Mouse (Mus musculus) forebrain, postnatal 0 days (tissue): ENCODE data around the gene Cdiptos. TPM values are rescaled to one million over a fixed set of nuclear protein-coding genes. Genes with fewer than 3 reads are reported as not detected.

Source experiments
- ATAC-seq: fragments of 200-750 bp; cut with Nextera tagmentation; 2 replicates; pipeline ENCODE4 v1.8.0; 2017; ENCODE audit warnings: mild to moderate bottlenecking, moderate library complexity
- DNase-seq: peaks from one replicate; pipeline ENCODE4 v3.0.0-alpha.2; 2015
- H3K27ac ChIP-seq: fragments of 300-500 bp; sonication (generic); 2 replicates; pipeline ENCODE4 v1.5.1; 2014; ENCODE audit warnings: low read depth, mild to moderate bottlenecking, antibody characterized with exemption, low read length, moderate library complexity, mixed read lengths
- H3K27me3 ChIP-seq: fragments of 300-500 bp; sonication (generic); 2 replicates; pipeline ENCODE4 v1.6.1; 2014; ENCODE audit warnings: mild to moderate bottlenecking, low read length, mixed read lengths; ENCODE audit not compliant: insufficient read depth
- H3K36me3 ChIP-seq: fragments of 300-500 bp; sonication (generic); 2 replicates; pipeline ENCODE4 v1.6.1; 2014; ENCODE audit warnings: mild to moderate bottlenecking, moderate library complexity; ENCODE audit not compliant: insufficient read depth
- H3K4me1 ChIP-seq: fragments of 300-500 bp; sonication (generic); 2 replicates; pipeline ENCODE4 v1.6.1; 2014; ENCODE audit warnings: antibody characterized with exemption; ENCODE audit not compliant: insufficient read depth
- H3K4me2 ChIP-seq: fragments of 300-500 bp; sonication (generic); 2 replicates; pipeline ENCODE4 v1.6.1; 2014; ENCODE audit warnings: low read depth, mild to moderate bottlenecking, moderate library complexity
- H3K4me3 ChIP-seq: fragments of 300-500 bp; sonication (generic); 2 replicates; pipeline ENCODE4 v1.5.1; 2014; ENCODE audit warnings: low read depth, low read length, mixed read lengths
- H3K9ac ChIP-seq: fragments of 300-500 bp; sonication (generic); 2 replicates; pipeline ENCODE4 v1.6.1; 2014; ENCODE audit warnings: mild to moderate bottlenecking
- H3K9me3 ChIP-seq: fragments of 300-500 bp; sonication (generic); 2 replicates; pipeline ENCODE4 v1.6.1; 2016; ENCODE audit warnings: low read length
- CTCF ChIP-seq: sonication (generic); IDR thresholded peaks from 2 replicates; pipeline ENCODE4 v1.5.1; 2016; ENCODE audit warnings: antibody characterized with exemption, control low read depth, low read depth
- WGBS: fragments of 180-500 bp; shearing (Covaris S2); extraction: QIAGEN DNeasy Blood & Tissue Kit; methylation state at CpG from one replicate; pipeline ENCODE4 v1.1.7; 2014; 5-methylcytosine and 5-hydroxymethylcytosine counted together
- polyA plus RNA-seq: library from polyadenylated mRNA; unstranded; fragments of >200 nt; fragmentation: Nextera tagmentation; extraction: Ambion mirVana; gene quantifications from 2 replicates; pipeline ENCODE4 v1.2.1, GENCODE M21; 2015
- total RNA-seq: library from RNA; depleted of rRNA; stranded (reverse); fragments of >200 nt; gene quantifications from 2 replicates; pipeline ENCODE4 v1.2.3, GENCODE M21; 2014

Cdiptos gene
- total and polyA plus RNA-seq, 2 experiments from 2014 or later = 0.53 TPM; not detected in 1

- H3K4me3 ChIP-seq = no peak overlapping the region
- no peak overlapping the region for H3K4me2 ChIP-seq
- H3K9me3 ChIP-seq = no peaks in the 10 kb centered on the region
- WGBS = 98% methylated on average over 6 of the region's 6 CpGs
- DNase-seq = no peak
- H3K27ac ChIP-seq = no peak overlapping the region
- H3K4me1 ChIP-seq = 0 out of 2 replicates have a peak, but pooled peaks cover 4% of the 10 kb centered on the region
- no peak for ATAC-seq
- no peaks in the 10 kb centered on the region for H3K27me3 ChIP-seq
- peaks cover 36% of the 10 kb centered on the region for H3K36me3 ChIP-seq
- TF ChIP-seq CTCF = no peak
- no peak overlapping the region for H3K9ac ChIP-seq
These were observed 2.9 kb upstream of the Cdiptos start for GRCm38 (mm10) chr7:126978841-126979240.

- H3K9ac ChIP-seq = peak overlapping the region; percentile 99
- no peaks in the 10 kb centered on the region for H3K27me3 ChIP-seq
- DNase-seq = peak; percentile 12
- H3K9me3 ChIP-seq = no peaks in the 10 kb centered on the region
- H3K27ac ChIP-seq = peak overlapping the region; percentile 99
- peak overlapping the region; percentile 95 for H3K4me3 ChIP-seq
- 28% methylated on average over 14 of the region's 14 CpGs for WGBS
- ATAC-seq = no peak
- peaks cover 39% of the 10 kb centered on the region for H3K36me3 ChIP-seq
- no peak for TF ChIP-seq CTCF
- H3K4me2 ChIP-seq = peak overlapping the region; percentile 90
- H3K4me1 ChIP-seq = 0 out of 2 replicates have a peak, but pooled peaks cover 4% of the 10 kb centered on the region
These were observed 1.1 kb upstream of the Cdiptos start for GRCm38 (mm10) chr7:126976878-126977459.

DNA sequence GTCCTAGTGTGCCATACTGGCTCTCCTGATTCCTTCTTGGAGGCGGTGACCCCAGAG is 177 bp downstream of the Cdiptos start, which contains the start of gene Cdipt:
Cdipt (plus strand) TSS at position 22 of the 57 bp plus-strand sequence.
- no peak for TF ChIP-seq CTCF
- Histone ChIP-seq H3K27me3 (no peaks in the 10 kb centered on the region), H3K27ac (peak within 1 kb of the TSS; percentile 99), H3K36me3 (peaks cover 39% of the 10 kb centered on the region), H3K4me2 (peak within 1 kb of the TSS; percentile 90), H3K4me1 (0 out of 2 replicates have a peak, but pooled peaks cover 4% of the 10 kb centered on the region), H3K9me3 (no peaks in the 10 kb centered on the region), H3K4me3 (peak within 1 kb of the TSS; percentile 95), H3K9ac (peak within 1 kb of the TSS; percentile 99)
- DNase-seq = no peak
- no peak for ATAC-seq
- 6% methylated on average over 1 of the region's 1 CpGs for WGBS

- Histone ChIP-seq H3K4me1 (0 out of 2 replicates have a peak, but pooled peaks cover 4% of the 10 kb centered on the region), H3K9ac (peak overlapping the region; percentile 99; the same call in 1 of the 2 replicates), H3K36me3 (peaks cover 40% of the 10 kb centered on the region), H3K27me3 (no peaks in the 10 kb centered on the region), H3K4me2 (peak overlapping the region; percentile 90), H3K9me3 (no peaks in the 10 kb centered on the region), H3K4me3 (no peak overlapping the region; the same call in 1 of the 2 replicates), H3K27ac (no peak overlapping the region)
- ATAC-seq (no peak), DNase-seq (no peak)
- no peak for TF ChIP-seq CTCF
- 11% methylated on average over 8 of the region's 8 CpGs for WGBS
These were observed 405 bp downstream of the Cdiptos start for GRCm38 (mm10) chr7:126975493-126975892.

DNA sequence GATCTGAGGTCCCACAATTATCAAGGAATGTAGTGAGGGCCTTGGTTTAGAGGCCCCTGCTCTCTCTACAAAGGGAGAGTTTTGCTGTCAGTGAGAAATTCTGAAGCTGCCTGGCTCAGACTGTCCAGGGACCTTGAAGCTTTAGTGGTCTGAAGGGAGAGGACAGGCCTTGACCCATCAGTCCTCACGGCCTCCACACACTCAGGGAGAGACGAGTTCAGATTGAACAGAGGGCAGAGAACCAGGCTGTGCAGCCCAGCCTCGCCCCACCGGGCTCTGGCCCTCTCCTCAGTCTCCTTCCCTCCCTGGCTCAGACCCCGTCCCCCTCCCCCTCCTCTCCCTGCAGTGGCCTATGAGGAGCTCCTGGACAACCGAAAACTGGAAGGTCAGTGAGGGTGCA is 8.5 kb downstream of the Cdiptos start:
- no peak for ATAC-seq
- no peak overlapping the region for H3K9ac ChIP-seq
- no peak overlapping the region for H3K27ac ChIP-seq
- no peaks in the 10 kb centered on the region for H3K9me3 ChIP-seq
- no peaks in the 10 kb centered on the region for H3K4me1 ChIP-seq
- DNase-seq = no peak
- no peak overlapping the region for H3K4me2 ChIP-seq
- H3K36me3 ChIP-seq = peaks cover 67% of the 10 kb centered on the region
- no peak for TF ChIP-seq CTCF
- WGBS = 59% methylated on average over 6 of the region's 6 CpGs
- no peak overlapping the region for H3K4me3 ChIP-seq
- H3K27me3 ChIP-seq = no peaks in the 10 kb centered on the region

DNA sequence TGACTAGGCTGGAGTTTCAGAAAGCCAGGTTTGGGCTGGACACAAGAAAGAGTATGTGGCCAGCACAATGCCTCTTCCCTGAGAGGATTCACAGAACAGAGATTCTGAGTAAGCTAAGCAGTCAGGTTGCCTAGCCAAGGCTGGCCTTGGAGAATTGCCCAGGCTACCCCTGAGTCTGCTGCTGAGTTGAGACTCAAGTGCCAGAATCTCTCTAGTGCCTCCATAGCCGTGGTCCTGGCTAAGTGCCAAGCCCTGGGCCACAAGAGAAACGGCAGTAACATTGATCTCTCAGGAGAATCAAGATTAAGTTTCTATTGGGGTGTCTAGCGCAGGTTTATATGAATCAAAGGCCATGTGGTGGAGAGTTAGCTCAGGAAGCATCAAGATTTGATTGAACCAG is 10.3 kb downstream of the Cdiptos start:
- no peak overlapping the region for H3K9ac ChIP-seq
- no peaks in the 10 kb centered on the region for H3K27me3 ChIP-seq
- no peak for TF ChIP-seq CTCF
- DNase-seq (no peak), ATAC-seq (no peak)
- no peaks in the 10 kb centered on the region for H3K4me1 ChIP-seq
- no peaks in the 10 kb centered on the region for H3K9me3 ChIP-seq
- no peak overlapping the region for H3K27ac ChIP-seq
- peaks cover 74% of the 10 kb centered on the region for H3K36me3 ChIP-seq
- WGBS = 45% methylated on average over 3 of the region's 3 CpGs
- H3K4me2 ChIP-seq = no peak overlapping the region
- H3K4me3 ChIP-seq = no peak overlapping the region

GRCm38 (mm10) chr7:126963548-126964286 is 12.2 kb downstream of the Cdiptos start:
- 28% methylated on average over 19 of the region's 19 CpGs for WGBS
- Histone ChIP-seq H3K4me2 (no peak overlapping the region), H3K36me3 (peaks cover 83% of the 10 kb centered on the region), H3K4me1 (no peaks in the 10 kb centered on the region), H3K27ac (no peak overlapping the region), H3K27me3 (no peaks in the 10 kb centered on the region), H3K4me3 (no peak overlapping the region), H3K9me3 (no peaks in the 10 kb centered on the region), H3K9ac (no peak overlapping the region)
- peak; percentile 14 for DNase-seq
- ATAC-seq = no peak
- TF ChIP-seq CTCF = peak; percentile 53
